8 mouse cellular contexts compared by ENCODE assay signal in the genomic region with DNA sequence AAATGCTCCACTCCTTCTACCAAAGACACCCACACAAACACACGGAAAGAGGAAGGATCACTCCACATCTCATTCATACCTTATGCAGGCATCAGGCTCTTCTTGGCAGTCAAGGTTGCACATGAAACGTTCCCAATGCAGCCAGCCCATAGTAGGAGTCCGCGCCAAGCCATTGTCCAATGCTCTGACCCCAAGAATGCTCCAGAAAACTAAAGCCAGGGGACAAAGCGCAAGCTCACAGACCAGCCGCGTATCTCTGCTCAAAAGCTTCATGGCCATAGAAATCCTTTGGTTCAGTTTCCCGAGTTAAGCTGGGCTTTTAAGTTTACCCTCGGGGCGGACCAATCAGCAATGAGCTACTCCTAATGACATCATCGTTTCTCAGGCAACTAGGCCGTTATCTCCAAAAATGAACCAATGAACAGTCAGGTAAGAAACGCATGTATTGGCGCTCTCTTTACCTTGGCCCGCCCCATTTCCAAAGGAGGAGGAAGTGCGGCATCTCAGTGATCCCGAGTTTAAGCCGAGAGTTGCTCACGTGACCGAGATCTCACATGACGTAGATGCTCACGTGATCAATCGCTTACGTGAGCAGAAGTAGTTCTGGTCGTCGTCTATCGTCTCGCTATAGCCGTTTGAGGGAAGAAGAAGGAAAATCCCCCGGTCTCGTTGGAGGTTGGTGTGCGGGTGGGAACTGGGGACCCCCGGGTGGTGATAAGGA. TPM values are rescaled to one million over a fixed set of nuclear protein-coding genes. Genes with fewer than 3 reads are reported as not detected.
A peak's percentile ranks its signal among the peaks of the same experiment; 100 is the strongest.
DNase-seq lines count a peak whose midpoint lies in the region; ATAC-seq and TF ChIP-seq lines count a peak whose summit lies in the region.

A gene (minus strand): TSS at position 467 of the 721 bp plus-strand sequence.
A gene (plus strand): TSS at position 521 of the 721 bp plus-strand sequence.

- H3K79me2 ChIP-seq in heart, adult 2 months (replicated peaks; ENCODE audit: control insufficient read depth, insufficient read depth, low read length): no peaks in the 10 kb centered on the region

- H3K36me3 ChIP-seq in embryonic facial prominence, embryonic 14.5 days (ENCODE audit: control insufficient read depth, insufficient read depth, low read length): 0 out of 2 replicates have a peak, but pooled peaks cover 5% of the 10 kb centered on the region
- 0 out of 2 replicates have a peak, but pooled peaks cover 2% of the 10 kb centered on the region for H3K36me3 ChIP-seq in heart, adult 2 months (ENCODE audit: control insufficient read depth, insufficient read depth, low read length)
- no peaks in the 10 kb centered on the region for H3K36me3 ChIP-seq in limb, embryonic 13.5 days
- no peaks in the 10 kb centered on the region; the same call in 1 of the 2 replicates for H3K36me3 ChIP-seq in midbrain, embryonic 16.5 days (ENCODE audit: control insufficient read depth, insufficient read depth, low read length)

- intact Hi-C loops in heart, adult 2 months (cut with DNase I): loop anchor here (2.0 to 5.0 kb wide), 2 partner anchors 16 to 406 kb away; a partner anchor contains a TSS

- peak within 1 kb of the TSS; percentile 93 for H3K27ac ChIP-seq in embryonic facial prominence, embryonic 14.5 days (replicated peaks; ENCODE audit: low read depth, low read length)
- peak within 1 kb of the TSS; percentile 94 for H3K27ac ChIP-seq in heart, adult 2 months
- H3K27ac ChIP-seq in limb, embryonic 13.5 days: peak within 1 kb of the TSS; percentile 86
- peak within 1 kb of the TSS; percentile 91 for H3K27ac ChIP-seq in midbrain, embryonic 16.5 days (ENCODE audit: low read length)

- TF ChIP-seq POLR2A in heart, adult 2 months (IDR thresholded peaks at IDR 0.05; ENCODE audit: insufficient read depth, low read depth, low read length): peak; percentile 83

- TF ChIP-seq EP300 in heart, adult 2 months (IDR thresholded peaks at IDR 0.05; ENCODE audit: insufficient read depth, low read depth, low read length): peak; percentile 66; the same call in 1 of the 2 replicates

- WGBS in embryonic facial prominence, embryonic 14.5 days: 22% methylated on average over 33 of the region's 33 CpGs
- 14% methylated on average over 33 of the region's 33 CpGs for WGBS in heart, adult 2 months
- 21% methylated on average over 33 of the region's 33 CpGs for WGBS in limb, embryonic 13.5 days
- WGBS in midbrain, embryonic 16.5 days: 17% methylated on average over 33 of the region's 33 CpGs

- H3K9me3 ChIP-seq in embryonic facial prominence, embryonic 14.5 days (ENCODE audit: control insufficient read depth, low read length): no peaks in the 10 kb centered on the region
- no peaks in the 10 kb centered on the region for H3K9me3 ChIP-seq in limb, embryonic 13.5 days
- H3K9me3 ChIP-seq in midbrain, embryonic 16.5 days (replicated peaks; ENCODE audit: control insufficient read depth, low read length, poor library complexity, severe bottlenecking): no peaks in the 10 kb centered on the region

- peak within 1 kb of the TSS; percentile 76 for H3K9ac ChIP-seq in embryonic facial prominence, embryonic 14.5 days (ENCODE audit: low read depth, low read length)
- H3K9ac ChIP-seq in heart, adult 2 months (ENCODE audit: low read depth, low read length): peak within 1 kb of the TSS; percentile 78
- H3K9ac ChIP-seq in limb, embryonic 13.5 days: peak within 1 kb of the TSS; percentile 69
- peak within 1 kb of the TSS; percentile 65 for H3K9ac ChIP-seq in midbrain, embryonic 16.5 days (ENCODE audit: low read depth, low read length)

- H3K4me3 ChIP-seq in embryonic facial prominence, embryonic 14.5 days (ENCODE audit: low read depth, low read length): peak within 1 kb of the TSS; percentile 52
- H3K4me3 ChIP-seq in heart, adult 2 months: peak within 1 kb of the TSS; percentile 66
- peak within 1 kb of the TSS; percentile 54 for H3K4me3 ChIP-seq in limb, embryonic 13.5 days
- H3K4me3 ChIP-seq in midbrain, embryonic 16.5 days (ENCODE audit: low read depth, low read length): peak within 1 kb of the TSS; percentile 51

- peak; percentile 98 for ATAC-seq in embryonic facial prominence, embryonic 14.5 days (ENCODE audit: low read depth)
- ATAC-seq in limb, embryonic 13.5 days (ENCODE audit: low FRiP score, low read depth): peak; percentile 97
- peak; percentile 98 for ATAC-seq in midbrain, embryonic 16.5 days

- no peak for TF ChIP-seq CTCF in heart, adult 2 months (IDR thresholded peaks at IDR 0.05)

- peak; percentile 99 for DNase-seq in 3T3-L1 (ENCODE audit: low read depth, low spot score)
- DNase-seq in adrenal gland, postnatal 4 days (ENCODE audit: low spot score in 2 of 2): peak; percentile 39 to 65
- peak; percentile 99 for DNase-seq in embryonic facial prominence, embryonic 14.5 days (ENCODE audit: low spot score)
- DNase-seq in heart, adult 2 months: peak; percentile 86 to 93
- peak; percentile 94 to 95 for DNase-seq in kidney, adult 8-10 months
- peak; percentile 77 to 89 for DNase-seq in spleen, postnatal 10 days (ENCODE audit: low spot score in 2 of 2)

- H3K27me3 ChIP-seq in embryonic facial prominence, embryonic 14.5 days (replicated peaks; ENCODE audit: control insufficient read depth, insufficient read depth, low read length): no peaks in the 10 kb centered on the region; the same call in 1 of the 2 replicates
- H3K27me3 ChIP-seq in heart, adult 2 months (ENCODE audit: control insufficient read depth, insufficient read depth, low read length): no peaks in the 10 kb centered on the region
- peaks cover 6% of the 10 kb centered on the region; the same call in 1 of the 2 replicates for H3K27me3 ChIP-seq in limb, embryonic 13.5 days
- H3K27me3 ChIP-seq in midbrain, embryonic 16.5 days (ENCODE audit: control insufficient read depth, insufficient read depth, low read depth, low read length): no peaks in the 10 kb centered on the region

- 0 out of 2 replicates have a peak, but pooled peaks cover 4% of the 10 kb centered on the region for H3K4me1 ChIP-seq in embryonic facial prominence, embryonic 14.5 days (ENCODE audit: control insufficient read depth, insufficient read depth, low read length)
- H3K4me1 ChIP-seq in heart, adult 2 months (ENCODE audit: control insufficient read depth, insufficient read depth, low read length): peaks cover 2% of the 10 kb centered on the region
- peaks cover 9% of the 10 kb centered on the region for H3K4me1 ChIP-seq in limb, embryonic 13.5 days
- H3K4me1 ChIP-seq in midbrain, embryonic 16.5 days (ENCODE audit: control insufficient read depth, insufficient read depth, low read length): peaks cover 17% of the 10 kb centered on the region

- H3K4me2 ChIP-seq in embryonic facial prominence, embryonic 14.5 days (ENCODE audit: low read depth, low read length): peak within 1 kb of the TSS; percentile 63
- H3K4me2 ChIP-seq in limb, embryonic 13.5 days (replicated peaks): peak within 1 kb of the TSS; percentile 67
- peak within 1 kb of the TSS; percentile 66 for H3K4me2 ChIP-seq in midbrain, embryonic 16.5 days (ENCODE audit: low read length)

RNA-seq across cellular contexts. Expression of the first gene that starts in this region (rescaled TPM):
- 1 to 10 TPM; 7.8 to 7.9 TPM for total RNA-seq in adrenal gland, postnatal 4 days (2021)
- polyA plus RNA-seq in embryonic facial prominence, embryonic 14.5 days (2014; fragmentation: Nextera tagmentation; extraction: Ambion mirVana): 3.9 and 4.9 TPM in 2 replicates
- 1 to 10 TPM; 1.7 TPM for total RNA-seq in heart, adult 2 months (2021)
- polyA plus RNA-seq in heart, adult 2 months (2012; rRNA removed): 0.84 and 1.6 TPM in 2 replicates
- 4.4 and 4.5 TPM in 2 replicates for polyA plus RNA-seq in limb, embryonic 13.5 days (2015; fragmentation: Nextera tagmentation; extraction: Ambion mirVana)
- polyA plus RNA-seq in midbrain, embryonic 16.5 days (2015; fragmentation: Nextera tagmentation; extraction: Ambion mirVana): 3.2 and 3.8 TPM in 2 replicates

RNA-seq across cellular contexts. Expression of the second gene that starts in this region (rescaled TPM):
- 100 to 1,000 TPM in 1 of 2 experiments, 10 to 100 TPM in 1; 95.1 to 102 TPM for total RNA-seq in adrenal gland, postnatal 4 days (2021)
- polyA plus RNA-seq in embryonic facial prominence, embryonic 14.5 days (2014; fragmentation: Nextera tagmentation; extraction: Ambion mirVana): 93.9 and 97.4 TPM in 2 replicates
- 10 to 100 TPM; 63.7 to 74.4 TPM for total RNA-seq in heart, adult 2 months (2021)
- 14.4 and 34.6 TPM in 2 replicates for polyA plus RNA-seq in heart, adult 2 months (2012; rRNA removed)
- polyA plus RNA-seq in limb, embryonic 13.5 days (2015; fragmentation: Nextera tagmentation; extraction: Ambion mirVana): 162 and 163 TPM in 2 replicates
- 143 and 151 TPM in 2 replicates for polyA plus RNA-seq in midbrain, embryonic 16.5 days (2015; fragmentation: Nextera tagmentation; extraction: Ambion mirVana)

Comparison
In these comparisons a context has a peak if more than half of its experiments do, and no peak if none do; other contexts are left out.
1. Peak in every context shown above with its lines: DNase-seq, ATAC-seq, H3K4me3 ChIP-seq and H3K27ac ChIP-seq.